Mouse (Mus musculus): ENCODE data around the gene Tmem223.
A peak's percentile ranks its signal among the peaks of the same experiment; 100 is the strongest.
"Not testable (repeated sequence)": the region's sequence is repeated elsewhere in the genome, so short reads cannot be mapped to it uniquely, and the experiment has no call there.

The Tmem223 gene

DNA sequence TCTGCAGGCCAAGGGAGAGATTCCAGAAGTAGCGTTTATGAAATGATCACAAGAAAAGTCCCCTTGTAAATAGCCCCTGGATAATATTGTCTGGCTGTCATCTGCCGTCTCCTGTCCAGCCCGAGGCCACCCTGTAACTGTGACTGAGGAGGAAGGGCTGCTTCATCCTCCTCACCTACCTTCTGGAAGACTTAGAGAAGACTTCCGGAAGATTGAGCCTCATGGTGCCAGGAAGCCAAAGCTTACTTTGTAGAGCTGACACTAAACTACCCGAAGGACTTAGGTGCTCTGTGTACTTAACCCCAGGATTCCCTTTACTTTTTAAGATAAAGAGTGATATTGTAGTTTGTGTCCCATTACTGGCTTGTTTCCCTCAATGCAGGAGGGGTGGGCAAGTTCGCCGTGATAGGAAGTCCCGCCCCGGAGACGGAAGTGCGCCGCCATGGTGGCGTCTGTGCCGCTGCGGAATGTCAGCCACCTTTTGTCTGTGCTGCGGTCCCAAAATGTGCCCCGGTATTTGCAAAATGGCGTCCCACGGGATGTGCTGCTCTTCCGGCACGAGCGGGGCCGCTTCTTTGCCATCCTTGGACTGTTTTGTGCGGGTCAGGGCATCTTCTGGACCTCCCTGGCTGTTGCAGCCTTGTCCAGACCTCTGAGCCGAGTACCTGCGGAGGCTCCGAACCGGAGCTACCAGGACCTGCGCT lies at the start of gene Tmem223:
Gene Tmem223, plus strand, starts transcription at position 430 of the 704 bp plus-strand sequence.
- peak; percentile 77 for DNase-seq

- no peak for DNase-seq
Measured at GRCm38 (mm10) chr19:8721378-8721777, 49.4 kb upstream of the Tmem223 start.

DNA sequence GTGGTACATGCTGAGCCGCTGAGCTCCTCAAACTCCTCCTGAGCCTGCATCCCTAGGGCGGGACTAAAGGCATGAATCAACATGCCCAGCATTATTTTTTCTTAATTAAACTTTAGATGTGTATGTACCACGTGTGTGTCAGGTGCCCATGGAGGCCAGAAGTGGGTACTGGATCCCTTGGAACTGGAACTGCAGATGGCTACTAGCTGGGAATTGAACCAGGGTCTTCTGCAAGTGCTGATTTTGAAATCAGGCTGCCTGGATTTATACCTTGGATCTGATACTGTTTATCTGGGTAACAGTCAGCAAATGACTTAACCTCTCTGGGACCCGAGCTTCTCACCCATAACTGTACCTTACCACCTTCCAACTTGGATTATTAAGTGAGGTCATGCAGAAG lies 48.8 kb upstream of the Tmem223 start:
- peak; percentile 51 for DNase-seq

GRCm38 (mm10) chr19:8722559-8722906 lies 48.3 kb upstream of the Tmem223 start:
- DNase-seq, result no peak

DNA sequence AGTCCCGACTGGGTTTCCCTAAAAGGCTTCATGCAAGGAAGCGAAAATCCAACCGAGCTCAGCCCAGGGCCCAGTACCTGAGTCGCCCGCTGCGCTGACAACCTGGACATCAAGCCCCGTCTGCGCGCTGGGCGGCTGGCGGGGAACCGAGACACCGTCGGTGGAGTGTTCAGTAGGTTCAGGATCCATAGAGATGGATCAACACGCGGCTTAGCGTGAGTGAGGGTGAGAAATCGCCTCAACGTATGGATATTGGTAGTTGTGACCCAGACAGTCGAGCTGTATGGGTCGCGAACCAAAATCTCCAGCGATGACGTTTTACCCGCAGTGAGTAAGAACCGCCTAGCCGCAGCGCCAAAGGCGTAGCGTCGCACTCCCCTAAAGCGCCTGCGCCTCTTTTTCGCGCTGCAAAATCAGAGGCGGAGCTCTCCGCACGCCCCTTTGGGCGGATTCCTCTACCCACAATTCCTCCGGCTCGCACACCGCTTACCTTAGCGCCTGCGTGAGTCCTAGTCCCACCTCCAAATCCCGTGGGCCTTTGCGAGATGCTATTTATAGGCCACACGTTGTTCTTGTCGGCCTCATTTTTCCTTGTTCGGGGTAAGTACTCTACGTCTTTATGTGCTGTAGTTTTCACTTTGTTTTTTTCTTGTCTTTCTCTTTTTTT lies 47.8 kb upstream of the Tmem223 start, which contains the start of gene Slc3a2:
Gene Slc3a2, minus strand, starts transcription at position 463 of the 667 bp plus-strand sequence.
- DNase-seq, result peak; percentile 99

DNA sequence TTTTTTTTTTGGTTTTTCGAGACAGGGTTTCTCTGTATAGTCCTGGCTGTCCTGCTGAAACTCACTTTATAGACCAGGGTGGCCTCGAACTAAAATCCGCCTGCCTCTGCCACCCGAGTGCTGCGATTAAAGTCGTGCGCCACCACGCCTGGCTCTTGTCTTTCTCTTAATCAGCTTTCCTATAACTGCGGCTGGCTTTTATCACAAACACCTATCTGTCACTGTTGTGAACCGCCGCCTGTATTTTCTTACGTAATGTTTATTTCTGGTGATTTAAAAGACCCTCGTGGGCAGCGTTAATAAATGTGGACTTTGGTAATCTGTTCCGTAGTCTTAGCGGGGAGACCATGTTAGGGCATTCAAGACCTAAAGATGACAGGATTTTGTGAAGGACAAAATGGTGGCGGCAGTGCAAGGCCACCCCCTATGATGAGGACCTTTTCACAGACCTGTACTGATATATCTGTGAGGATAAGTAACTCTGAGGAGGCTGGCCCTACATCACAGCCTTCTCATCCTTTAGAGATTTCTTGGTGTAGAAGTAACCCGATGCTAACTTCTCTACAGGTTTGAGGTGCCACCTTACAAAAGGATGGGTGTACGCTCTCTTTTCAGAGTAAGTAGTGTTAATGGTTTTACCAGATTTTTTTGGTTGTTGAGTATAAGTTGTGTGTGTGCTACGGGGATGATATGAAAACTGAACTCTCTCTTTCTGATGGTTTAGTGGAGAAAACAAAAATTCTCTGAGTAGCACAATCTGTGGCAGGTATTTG lies 47.0 kb upstream of the Tmem223 start:
- peak; percentile 52 for DNase-seq

DNA sequence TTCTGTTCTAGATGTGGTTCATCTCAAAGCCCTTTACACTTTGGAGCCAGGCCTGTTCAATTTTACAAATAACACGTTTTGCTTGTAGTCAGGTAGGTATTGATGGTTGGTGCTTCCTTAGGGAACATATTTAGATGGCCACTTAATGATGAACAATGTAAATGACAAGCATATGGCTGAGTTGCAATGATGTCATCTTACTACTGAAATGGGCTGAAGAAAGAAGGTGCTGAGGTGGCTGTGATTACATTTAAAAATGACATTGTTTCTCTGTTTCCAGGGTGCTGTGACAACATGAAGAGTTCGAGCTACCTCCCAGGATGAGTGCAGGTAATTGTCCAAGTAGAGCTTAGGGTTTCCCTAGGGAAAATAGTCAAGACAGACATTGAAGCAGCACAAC lies 46.4 kb upstream of the Tmem223 start:
- DNase-seq, result no peak

- no peak for DNase-seq
Measured at GRCm38 (mm10) chr19:8725081-8725613, 45.6 kb upstream of the Tmem223 start.

- no peak for DNase-seq
Measured at GRCm38 (mm10) chr19:8726609-8727390, 44.0 kb upstream of the Tmem223 start.

DNA sequence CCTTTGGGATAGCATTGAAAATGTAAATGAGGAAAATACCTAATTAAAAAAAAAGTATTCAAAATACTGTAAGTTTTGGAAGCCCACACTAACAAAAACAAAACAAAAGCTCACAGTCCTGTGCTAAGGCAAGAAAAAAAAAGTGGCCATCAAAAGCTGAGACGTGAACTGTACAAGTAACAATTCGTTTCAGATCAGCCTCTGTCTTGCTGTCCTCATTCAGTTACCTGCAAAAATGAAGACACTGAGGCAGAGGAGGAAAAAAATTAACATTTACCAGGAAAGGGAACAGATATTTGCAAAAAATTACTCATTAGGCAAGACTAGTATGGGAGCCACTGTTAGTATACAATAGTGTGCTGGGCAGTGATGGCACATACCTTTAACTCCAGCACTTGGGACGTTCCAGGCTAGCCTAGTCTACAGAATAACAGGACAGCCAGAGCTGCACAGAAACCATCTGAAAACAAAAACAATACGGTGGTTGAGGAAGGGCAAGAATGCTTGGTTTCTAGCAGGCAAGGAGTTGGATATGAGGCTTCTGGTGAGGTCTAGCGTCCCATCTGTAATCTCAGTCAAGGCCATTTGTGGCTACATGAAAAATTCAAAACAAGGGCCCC lies 43.2 kb upstream of the Tmem223 start:
- no peak for DNase-seq

DNA sequence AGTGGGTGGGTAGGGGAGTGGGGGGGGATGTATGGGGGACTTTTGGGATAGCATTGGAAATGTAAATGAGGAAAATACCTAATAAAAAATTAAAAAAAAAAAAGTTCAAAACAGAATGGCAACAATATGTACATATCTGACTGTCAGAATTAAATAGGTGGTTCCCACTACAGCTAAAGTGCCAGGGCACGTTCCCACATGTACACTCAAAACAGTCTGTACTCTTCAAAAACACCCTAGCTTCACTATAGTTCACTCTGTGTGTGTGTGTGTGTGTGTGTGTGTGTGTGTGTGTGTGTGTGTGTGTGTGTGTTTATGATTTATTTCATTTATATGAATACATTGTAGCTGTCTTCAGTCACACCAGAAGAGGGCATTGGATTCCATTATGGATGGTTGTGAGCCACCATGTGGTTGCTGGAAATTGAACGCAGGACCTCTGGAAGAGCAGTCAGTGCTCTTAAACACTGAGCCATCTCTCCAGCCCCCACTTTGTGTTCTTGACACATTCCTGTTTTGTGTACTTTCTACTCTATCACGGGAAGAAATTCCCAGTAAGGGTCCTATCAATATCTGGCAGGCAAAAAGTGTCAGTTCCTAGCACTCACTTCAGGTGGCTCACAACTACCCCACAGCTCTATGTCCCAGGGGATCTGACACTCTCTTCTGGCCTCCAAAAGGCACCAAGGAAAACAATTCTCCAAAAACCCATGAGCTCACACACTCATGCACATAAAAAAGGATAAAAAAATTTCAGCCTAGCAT lies 42.3 kb upstream of the Tmem223 start:
- not testable (repeated sequence) for DNase-seq

- no peak for DNase-seq
Measured at GRCm38 (mm10) chr19:8734334-8734733, 36.5 kb upstream of the Tmem223 start.

DNA sequence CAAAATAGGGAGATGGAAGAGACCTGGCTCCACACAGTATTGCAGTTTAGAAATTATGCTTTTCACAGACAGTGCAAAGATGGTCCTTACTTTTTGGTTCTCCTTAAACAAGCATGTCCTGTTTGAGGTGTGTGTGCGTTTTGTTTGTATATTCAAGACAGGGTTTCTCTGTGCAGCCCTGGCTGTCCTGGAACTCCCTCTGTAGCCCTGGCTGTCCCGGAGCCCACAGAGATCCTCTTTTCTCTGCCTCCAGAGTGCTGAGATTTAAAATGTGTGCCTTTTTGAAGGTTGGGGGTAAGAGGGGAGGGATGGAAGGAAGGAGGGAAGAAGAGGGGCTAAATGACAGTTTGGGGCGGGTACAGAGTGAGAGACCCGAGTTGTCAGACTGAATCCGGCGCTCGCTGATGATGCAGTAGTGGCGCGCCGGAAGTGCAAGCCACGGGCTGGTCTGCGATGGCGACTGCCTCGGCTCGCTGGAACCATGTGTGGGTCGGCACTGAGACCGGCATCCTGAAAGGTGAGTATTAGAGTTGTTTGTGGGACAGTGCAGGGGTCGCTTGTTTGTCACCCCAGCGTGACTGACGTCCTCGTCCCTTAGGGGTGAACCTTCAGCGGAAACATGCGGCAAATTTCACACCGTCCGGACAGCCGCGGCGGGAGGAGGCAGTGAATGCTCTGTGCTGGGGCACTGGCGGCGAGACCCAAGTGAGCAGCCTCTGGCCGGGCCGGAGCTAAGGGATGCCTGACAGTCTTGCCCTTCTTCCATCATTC lies 35.2 kb upstream of the Tmem223 start, which contains the start of gene Wdr74:
Gene Wdr74, plus strand, starts transcription at position 439 of the 771 bp plus-strand sequence.
- peak; percentile 88 for DNase-seq

GRCm38 (mm10) chr19:8736160-8736467 lies 34.7 kb upstream of the Tmem223 start:
- DNase-seq, result no peak

DNA sequence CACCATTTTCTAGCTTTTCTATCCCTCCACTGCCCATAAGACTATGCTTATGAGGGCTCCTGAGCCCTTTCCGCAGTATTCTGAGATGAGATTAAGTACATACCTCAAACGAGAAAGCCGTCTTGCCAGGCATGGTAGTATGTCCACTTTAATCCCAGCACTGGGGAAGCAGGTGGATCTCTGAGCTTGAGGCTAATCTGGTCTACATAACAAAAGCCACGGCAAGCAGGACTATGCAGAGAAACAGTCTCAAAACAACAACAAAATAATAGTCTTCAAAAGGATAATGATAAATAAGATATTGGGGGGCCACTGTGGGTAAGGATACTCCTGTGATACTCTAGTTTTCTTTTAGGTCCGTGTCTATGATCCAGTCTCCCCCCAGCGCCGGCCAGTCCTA lies 31.9 kb upstream of the Tmem223 start:
- no peak for DNase-seq

- DNase-seq, result no peak
Measured at GRCm38 (mm10) chr19:8739646-8740045, 31.1 kb upstream of the Tmem223 start.

DNA sequence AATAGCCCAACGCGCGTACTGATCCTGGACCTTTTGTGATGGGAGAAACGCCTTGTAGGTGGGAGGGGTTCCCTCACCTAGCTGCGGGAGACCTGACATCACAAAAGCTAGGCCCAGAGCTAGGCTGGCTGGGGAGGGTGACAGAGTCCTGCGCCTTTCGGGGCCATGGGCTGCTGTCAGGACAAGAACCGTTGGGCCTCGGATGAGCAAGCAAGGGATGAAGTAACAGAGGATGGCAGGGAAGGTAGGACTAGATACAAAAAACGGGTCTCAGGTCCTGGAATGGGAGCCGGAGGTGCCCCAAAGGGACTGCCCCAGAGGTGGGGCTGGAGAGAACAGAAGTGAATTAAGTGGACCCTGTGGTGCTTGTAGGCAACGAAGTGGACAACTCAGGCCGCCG lies 30.2 kb upstream of the Tmem223 start, which contains the start of gene 1700092M07Rik:
Gene 1700092M07Rik, plus strand, starts transcription at position 116 of the 400 bp plus-strand sequence.
- DNase-seq, result peak; percentile 68

DNA sequence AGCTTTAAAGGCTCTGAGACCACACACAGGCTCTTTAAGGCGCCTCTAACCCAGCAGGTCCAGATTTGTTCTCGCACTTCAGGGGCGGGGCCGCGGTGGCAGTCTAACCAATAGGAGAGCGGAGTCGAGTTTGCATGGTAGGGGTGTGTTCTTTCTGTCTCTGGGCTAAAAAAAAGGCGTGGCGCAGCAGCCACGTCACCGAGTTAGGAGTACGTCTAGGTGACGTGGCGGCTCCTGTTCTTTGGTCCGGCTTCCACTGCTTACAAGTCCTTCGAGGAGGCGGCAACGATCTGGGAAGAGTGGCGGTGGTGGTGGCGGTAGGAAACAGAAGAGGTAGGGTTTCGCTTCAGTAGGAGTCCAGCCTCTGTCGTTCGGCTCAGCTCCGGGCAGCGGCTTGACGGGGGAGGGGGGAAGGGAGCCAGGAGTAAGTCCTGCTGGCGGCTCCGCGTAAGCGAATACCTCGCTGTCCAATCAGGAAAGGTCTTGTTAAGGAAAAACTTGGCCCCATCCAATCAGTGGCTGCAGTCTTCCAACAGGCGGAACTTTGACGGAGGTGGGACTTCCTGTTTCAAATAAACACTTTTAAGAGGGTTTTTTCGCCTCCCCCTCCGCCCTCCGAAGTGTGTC lies 29.4 kb upstream of the Tmem223 start, which contains the start of gene Stx5a:
Gene Stx5a, plus strand, starts transcription at position 171 of the 627 bp plus-strand sequence.
- peak; percentile 97 for DNase-seq

GRCm38 (mm10) chr19:8742176-8742575 lies 28.6 kb upstream of the Tmem223 start:
- peak; percentile 56 for DNase-seq

DNA sequence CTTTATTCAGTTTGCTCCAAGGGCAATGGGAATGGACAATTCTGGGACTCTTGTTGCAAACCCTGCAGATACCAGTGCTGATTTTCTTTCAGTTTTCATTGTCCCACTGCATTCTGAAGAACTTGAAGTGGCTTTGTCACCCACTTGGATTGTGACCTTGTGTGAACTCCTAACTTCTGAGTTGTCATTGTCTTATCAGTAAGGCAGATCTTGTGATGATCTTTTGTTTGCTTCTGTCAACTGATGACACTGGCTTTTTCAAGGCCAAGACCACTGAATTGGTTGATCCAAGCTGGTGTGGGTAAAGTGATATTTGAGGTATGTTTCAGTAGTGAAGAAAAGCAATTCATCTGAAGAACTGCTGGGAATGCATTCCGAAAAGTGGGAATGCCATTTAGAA lies 25.4 kb upstream of the Tmem223 start:
- no peak for DNase-seq

All from cerebellum, adult 11-12 months (tissue).